ENCODE assay signal across 14 mouse cellular contexts in the genomic region with DNA sequence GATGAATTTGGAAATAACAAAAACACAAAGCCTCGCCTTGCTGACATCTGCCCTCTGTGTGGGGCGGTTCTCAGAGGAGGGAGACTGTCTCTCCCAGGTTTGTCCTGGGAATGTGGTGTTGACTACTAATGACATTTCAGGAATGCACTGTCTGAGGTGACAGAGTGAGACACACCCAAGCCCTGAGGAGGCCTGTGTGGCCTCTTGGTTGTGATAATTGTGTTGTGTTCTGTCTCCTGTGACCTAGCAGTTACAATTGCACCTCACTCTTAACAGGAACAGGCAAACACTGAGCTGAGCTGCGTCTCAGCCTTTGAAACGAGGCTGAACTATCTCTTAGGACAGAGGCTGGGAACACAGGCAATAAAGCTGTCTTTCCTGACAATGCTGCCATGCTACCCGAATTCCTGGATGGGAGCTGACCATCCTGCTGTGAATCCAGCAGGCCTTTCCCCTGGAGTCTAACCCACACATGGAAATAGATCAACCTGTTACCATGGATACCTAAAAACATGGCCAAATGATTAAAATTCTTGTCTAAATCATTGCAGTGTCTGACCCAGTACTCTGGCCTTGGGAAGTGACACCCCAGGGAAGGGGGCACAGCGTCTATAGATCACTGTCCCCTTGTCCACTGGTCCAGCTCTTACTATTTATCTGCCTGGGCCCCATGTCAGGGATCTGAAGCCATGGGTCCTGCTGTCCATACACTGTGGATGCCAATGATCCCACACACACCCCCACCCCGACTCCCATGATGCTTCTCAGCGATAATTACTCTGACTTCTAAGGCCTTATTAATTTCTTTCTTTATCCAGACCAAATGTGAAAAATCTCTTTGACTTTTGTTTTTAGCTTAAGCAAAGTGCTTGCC. TPM values are rescaled to one million over a fixed set of nuclear protein-coding genes. Genes with fewer than 3 reads are reported as not detected.
DNase-seq lines count a peak whose midpoint lies in the region; ATAC-seq and TF ChIP-seq lines count a peak whose summit lies in the region.
"Had no signal": no experiment of that assay in that cellular context is flagged by ENCODE, and none has a peak within 500 bp of the region (broad histone marks: within the 10 kb centered on the region; RNA-seq: fewer than 3 reads in every experiment).

No protein-coding gene starts in this region.

- peak; percentile 52 for ATAC-seq in neural tube, embryonic 12.5 days (ENCODE audit: low FRiP score, low read depth)
- ATAC-seq: intestine, embryonic 15.5 days had no signal

- H3K9ac ChIP-seq in neural tube, embryonic 12.5 days, result no peak overlapping the region
- H3K9ac ChIP-seq: intestine, embryonic 15.5 days; liver, embryonic 14.5 days; stomach, embryonic 15.5 days had no signal

- H3K9me3 ChIP-seq in neural tube, embryonic 12.5 days, result no peaks in the 10 kb centered on the region
- H3K9me3 ChIP-seq: intestine, embryonic 15.5 days; stomach, embryonic 15.5 days had no signal

- H3K4me3 ChIP-seq in kidney, adult 2 months (ENCODE audit: insufficient read depth, low read depth, low read length), result no peak overlapping the region
- H3K4me3 ChIP-seq in embryonic fibroblast, embryonic 13.5 days (ENCODE audit: insufficient read depth, low read length), result no peak overlapping the region
- no peak overlapping the region for H3K4me3 ChIP-seq in neural tube, embryonic 12.5 days
- H3K4me3 ChIP-seq: intestine, embryonic 15.5 days; stomach, embryonic 15.5 days had no signal

- no peak overlapping the region for H3K4me2 ChIP-seq in neural tube, embryonic 12.5 days (replicated peaks)
- H3K4me2 ChIP-seq: intestine, embryonic 15.5 days; stomach, embryonic 15.5 days had no signal

- TF ChIP-seq POLR2A in kidney, adult 2 months (IDR thresholded peaks at IDR 0.05; ENCODE audit: low read depth, low read length), result no peak
- TF ChIP-seq POLR2A in embryonic fibroblast, embryonic 13.5 days (IDR thresholded peaks at IDR 0.05; ENCODE audit: low read depth, low read length), result no peak

- H3K27ac ChIP-seq in kidney, adult 2 months (ENCODE audit: insufficient read depth, low read depth, low read length), result no peak overlapping the region
- H3K27ac ChIP-seq in embryonic fibroblast, embryonic 13.5 days (ENCODE audit: insufficient read depth, low read length), result peak overlapping the region; percentile 49
- no peak overlapping the region for H3K27ac ChIP-seq in neural tube, embryonic 12.5 days
- H3K27ac ChIP-seq: intestine, embryonic 15.5 days; liver, embryonic 14.5 days; stomach, embryonic 15.5 days had no signal

- H3K36me3 ChIP-seq in kidney, adult 2 months (ENCODE audit: control insufficient read depth, insufficient read depth, low read length), result no peaks in the 10 kb centered on the region
- no peaks in the 10 kb centered on the region for H3K36me3 ChIP-seq in neural tube, embryonic 12.5 days
- H3K36me3 ChIP-seq: intestine, embryonic 15.5 days; stomach, embryonic 15.5 days had no signal

- 0 out of 2 replicates have a peak, but pooled peaks cover 3% of the 10 kb centered on the region for H3K4me1 ChIP-seq in kidney, adult 2 months (ENCODE audit: control insufficient read depth, insufficient read depth, low read length)
- H3K4me1 ChIP-seq in embryonic fibroblast, embryonic 13.5 days (ENCODE audit: control insufficient read depth, insufficient read depth, low read length), result peaks cover 9% of the 10 kb centered on the region
- H3K4me1 ChIP-seq in neural tube, embryonic 12.5 days, result peaks cover 8% of the 10 kb centered on the region; the same call in 1 of the 2 replicates
- H3K4me1 ChIP-seq: stomach, embryonic 15.5 days had no signal

- H3K27me3 ChIP-seq in kidney, adult 2 months (replicated peaks; ENCODE audit: control insufficient read depth, insufficient read depth, low read length), result no peaks in the 10 kb centered on the region
- no peaks in the 10 kb centered on the region for H3K27me3 ChIP-seq in neural tube, embryonic 12.5 days (replicated peaks)
- H3K27me3 ChIP-seq: CH12.LX; intestine, embryonic 15.5 days; stomach, embryonic 15.5 days had no signal

- WGBS in kidney, adult 2 months, result 63% methylated on average over 8 of the region's 8 CpGs
- whole genome bisulfite sequencing in neural tube, embryonic 12.5 days, result 21% methylated on average over 8 of the region's 8 CpGs

- DNase-seq in kidney, adult 2 months, result peak; percentile 5
- DNase-seq in kidney, postnatal 10 days, result no peak
- peak; percentile 66 for DNase-seq in R1 (ENCODE audit: low read depth, low spot score)
- no peak for DNase-seq in heart, adult 18-20 months
- no peak for DNase-seq in heart, adult 8-10 months (ENCODE audit: low spot score)
- DNase-seq: cerebellum, postnatal 10 days; lung, postnatal 36 days; thymus, postnatal 4 days had no signal

- TF ChIP-seq CTCF in kidney, adult 2 months (conservative IDR thresholded peaks at IDR 0.05; ENCODE audit: insufficient read depth, insufficient read length, low read depth, low read length), result no peak
- no peak for TF ChIP-seq CTCF in embryonic fibroblast, embryonic 13.5 days (IDR thresholded peaks at IDR 0.05; ENCODE audit: borderline replicate concordance, insufficient read depth, low read length)

RNA-seq across cellular contexts. Expression of gene Rassf8, which starts 33.1 kb away (rescaled TPM):
- polyA plus RNA-seq in kidney, adult 2 months (2012; rRNA removed), result 26.8 and 33.9 TPM in 2 replicates
- polyA plus RNA-seq in embryonic fibroblast, embryonic 13.5 days (2011; ENCODE audit: insufficient read length, low read depth, missing spikeins), result 65.0 and 73.0 TPM in 2 replicates
- 3.6 and 4.2 TPM in 2 replicates for polyA plus RNA-seq in neural tube, embryonic 12.5 days (2016; fragmentation: Nextera tagmentation; extraction: Ambion mirVana)
- 10 to 100 TPM; 48.4 to 55.5 TPM for total RNA-seq in heart, adult 18-20 months (2021)
- 10 to 100 TPM; 54.3 to 61.5 (median 55.4) TPM for total RNA-seq in heart, adult 8-10 months (2022)

Comparison
In these comparisons a context has a peak if more than half of its experiments do, and no peak if none do; other contexts are left out.
1. DNase-seq: peak in kidney, adult 2 months (single experiment) and R1 (single experiment); none in kidney, postnatal 10 days (single experiment), heart, adult 18-20 months (0 of 2) and heart, adult 8-10 months (single experiment).